Mouse (Mus musculus) midbrain, embryonic 16.5 days (tissue): ENCODE results near the gene Sirt4. TPM values are rescaled to one million over a fixed set of nuclear protein-coding genes. Genes with fewer than 3 reads are reported as not detected.

Experiments
- ATAC-seq: fragments of 200-750 bp; cut with Nextera tagmentation; 2 replicates; pipeline ENCODE4 v1.8.0; 2017; ENCODE audit warnings: moderate TSS enrichment
- H3K27ac ChIP-seq: fragments of 300-500 bp; sonication (generic); 2 replicates; pipeline ENCODE4 v1.5.1; 2014; ENCODE audit warnings: mild to moderate bottlenecking, low read length, mixed read lengths
- H3K27me3 ChIP-seq: fragments of 300-500 bp; sonication (generic); 2 replicates; pipeline ENCODE4 v1.6.1; 2014; ENCODE audit warnings: low read depth, low read length, mixed read lengths; ENCODE audit not compliant: control insufficient read depth, insufficient read depth
- H3K36me3 ChIP-seq: fragments of 300-500 bp; sonication (generic); 2 replicates; pipeline ENCODE4 v1.6.1; 2014; ENCODE audit warnings: mild to moderate bottlenecking, low read length, moderate library complexity, mixed read lengths; ENCODE audit not compliant: control insufficient read depth, insufficient read depth
- H3K4me1 ChIP-seq: fragments of 300-500 bp; sonication (generic); 2 replicates; pipeline ENCODE4 v1.6.1; 2014; ENCODE audit warnings: mild to moderate bottlenecking, low read length, mixed read lengths; ENCODE audit not compliant: control insufficient read depth, insufficient read depth
- H3K4me2 ChIP-seq: fragments of 300-500 bp; sonication (generic); 2 replicates; pipeline ENCODE4 v1.6.1; 2014; ENCODE audit warnings: mild to moderate bottlenecking, low read length, mixed read lengths
- H3K4me3 ChIP-seq: fragments of 300-500 bp; sonication (generic); 2 replicates; pipeline ENCODE4 v1.5.1; 2014; ENCODE audit warnings: low read depth, mild to moderate bottlenecking, low read length, moderate library complexity, mixed read lengths
- H3K9ac ChIP-seq: fragments of 300-500 bp; sonication (generic); 2 replicates; pipeline ENCODE4 v1.6.1; 2014; ENCODE audit warnings: low read depth, low read length, mixed read lengths
- H3K9me3 ChIP-seq: fragments of 300-500 bp; sonication (generic); replicated peaks from 2 replicates; pipeline ENCODE4 v1.6.1; 2014; ENCODE audit warnings: mild to moderate bottlenecking, low read length, mixed read lengths; ENCODE audit not compliant: control insufficient read depth, poor library complexity, severe bottlenecking
- WGBS: fragments of 180-500 bp; shearing (Covaris S2); extraction: QIAGEN DNeasy Blood & Tissue Kit; methylation state at CpG from one replicate; pipeline ENCODE4 v1.1.7; 2014; 5-methylcytosine and 5-hydroxymethylcytosine counted together
- polyA plus RNA-seq: library from polyadenylated mRNA; unstranded; fragments of >200 nt; fragmentation: Nextera tagmentation; extraction: Ambion mirVana; gene quantifications from 2 replicates; pipeline ENCODE4 v1.2.1, GENCODE M21; 2015

Sirt4 gene
- polyA plus RNA-seq, result 32.3 and 32.7 TPM in 2 replicates

GRCm38 (mm10) chr5:115483947-115484920, at the start of gene Sirt4:
Sirt4 (minus strand) TSS chr5:115484725.
- H3K4me3 ChIP-seq, result peak within 1 kb of the TSS; percentile 49

GRCm38 (mm10) chr5:115531671-115532270, 47.2 kb upstream of the Sirt4 start:
- Histone ChIP-seq H3K9me3 (no peaks in the 10 kb centered on the region), H3K36me3 (no peaks in the 10 kb centered on the region), H3K9ac (no peak overlapping the region), H3K27ac (peak overlapping the region; percentile 9; the same call in 1 of the 2 replicates), H3K4me1 (peaks cover 10% of the 10 kb centered on the region), H3K4me2 (no peak overlapping the region), H3K4me3 (no peak overlapping the region), H3K27me3 (no peaks in the 10 kb centered on the region)
- ATAC-seq, result peak; percentile 64
- WGBS, result 52% methylated on average over 18 of the region's 18 CpGs

More at GRCm38 (mm10) chr5:115483947-115484920, at the start of gene Sirt4:
- Histone ChIP-seq H3K27me3 (no peaks in the 10 kb centered on the region), H3K4me2 (peak within 1 kb of the TSS; percentile 73), H3K27ac (peak within 1 kb of the TSS; percentile 75), H3K36me3 (no peaks in the 10 kb centered on the region), H3K4me1 (peaks cover 30% of the 10 kb centered on the region), H3K9me3 (no peaks in the 10 kb centered on the region), H3K9ac (peak within 1 kb of the TSS; percentile 61)
- peak; percentile 86 for ATAC-seq
- 6% methylated on average over 30 of the region's 30 CpGs for WGBS

DNA sequence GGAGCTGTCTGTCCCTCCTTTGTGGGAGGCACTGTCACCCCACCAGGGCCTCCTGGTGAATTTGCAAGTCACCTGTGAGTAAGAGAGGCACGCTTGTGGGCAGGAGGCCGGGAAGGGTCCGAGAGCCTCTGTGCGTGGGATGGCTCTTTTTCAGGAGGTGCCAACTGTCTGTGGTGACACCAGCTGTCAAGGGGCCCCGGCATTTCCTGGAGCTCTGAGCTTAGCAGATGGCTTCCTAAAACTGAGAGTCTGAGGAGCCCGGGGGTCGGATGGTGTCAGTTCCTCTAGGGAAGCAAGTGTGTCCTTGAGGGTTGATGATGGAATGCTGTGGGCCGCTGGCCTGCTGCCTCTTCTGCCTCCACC, 45.9 kb upstream of the Sirt4 start:
- Histone ChIP-seq H3K9me3 (no peaks in the 10 kb centered on the region), H3K4me3 (no peak overlapping the region), H3K4me1 (peaks cover 10% of the 10 kb centered on the region), H3K36me3 (no peaks in the 10 kb centered on the region), H3K9ac (no peak overlapping the region), H3K27ac (no peak overlapping the region), H3K4me2 (no peak overlapping the region), H3K27me3 (no peaks in the 10 kb centered on the region)
- 77% methylated on average over 8 of the region's 8 CpGs for WGBS
- no peak for ATAC-seq

DNA sequence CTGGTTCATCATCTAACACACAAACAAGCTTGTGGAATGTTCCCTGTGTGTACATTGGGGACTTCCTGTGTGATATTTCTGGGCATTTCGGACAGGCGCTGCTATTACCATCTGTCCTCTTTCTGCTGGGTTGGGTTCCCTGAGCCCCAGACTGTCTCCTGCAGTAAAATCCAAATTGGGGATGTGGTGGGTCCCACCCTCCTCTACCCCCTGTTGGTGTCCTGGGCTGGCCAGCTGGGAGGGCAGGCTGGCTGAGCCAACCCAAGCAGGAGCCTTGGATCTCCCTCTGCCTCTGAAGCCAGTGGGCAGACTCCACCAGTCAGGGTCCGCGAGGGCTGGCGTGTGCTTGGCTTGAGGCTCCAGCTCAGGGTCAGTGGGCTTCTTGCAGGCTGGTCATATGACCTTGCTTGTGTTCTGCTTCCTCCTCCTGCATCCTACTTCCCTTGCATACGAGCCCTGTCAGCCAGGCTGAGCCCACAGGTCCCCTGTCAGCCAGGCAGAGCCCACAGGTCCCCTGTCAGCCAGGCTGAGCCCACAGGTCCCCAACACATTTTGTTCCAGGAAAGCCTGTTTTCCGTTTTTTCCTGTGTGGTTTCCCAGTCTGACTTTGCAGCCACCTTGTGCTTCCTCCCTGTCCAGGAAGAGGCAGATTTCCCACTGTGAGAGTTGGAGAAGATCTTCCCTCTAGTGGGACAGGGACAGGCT, 45.4 kb upstream of the Sirt4 start:
- 79% methylated on average over 7 of the region's 7 CpGs for WGBS
- Histone ChIP-seq H3K4me3 (no peak overlapping the region), H3K9me3 (no peaks in the 10 kb centered on the region), H3K4me2 (no peak overlapping the region), H3K9ac (no peak overlapping the region), H3K4me1 (peaks cover 10% of the 10 kb centered on the region), H3K27ac (no peak overlapping the region), H3K27me3 (no peaks in the 10 kb centered on the region), H3K36me3 (no peaks in the 10 kb centered on the region)
- no peak for ATAC-seq

GRCm38 (mm10) chr5:115529364-115529741, 44.8 kb upstream of the Sirt4 start:
- WGBS, result 87% methylated on average over 8 of the region's 8 CpGs
- no peak overlapping the region; the same call in 1 of the 2 replicates for H3K27ac ChIP-seq
- H3K9ac ChIP-seq, result no peak overlapping the region
- H3K4me1 ChIP-seq, result peaks cover 7% of the 10 kb centered on the region
- H3K9me3 ChIP-seq, result no peaks in the 10 kb centered on the region
- H3K36me3 ChIP-seq, result no peaks in the 10 kb centered on the region
- H3K4me3 ChIP-seq, result no peak overlapping the region
- ATAC-seq, result no peak
- no peak overlapping the region for H3K4me2 ChIP-seq
- no peaks in the 10 kb centered on the region for H3K27me3 ChIP-seq

DNA sequence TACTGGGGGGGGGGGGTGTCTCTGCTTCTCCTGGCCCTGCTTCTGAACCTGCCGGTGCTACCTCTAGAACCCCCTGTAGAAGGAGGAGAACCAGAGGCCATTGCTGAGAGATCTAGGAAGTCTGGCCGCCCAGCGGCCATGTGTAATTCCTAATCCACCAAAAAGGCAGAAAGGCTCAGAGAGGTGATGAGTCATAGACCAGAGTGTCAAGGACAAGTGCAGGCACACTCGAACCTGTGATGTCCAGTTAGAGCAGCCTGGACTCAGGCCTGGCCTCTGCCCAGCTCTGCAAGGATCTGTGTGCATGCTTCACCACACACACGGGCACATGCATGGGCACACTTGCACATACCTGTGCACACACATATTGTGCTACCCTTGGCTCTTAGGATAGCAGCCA, 43.6 kb upstream of the Sirt4 start:
- Histone ChIP-seq H3K27me3 (no peaks in the 10 kb centered on the region), H3K9ac (no peak overlapping the region), H3K9me3 (no peaks in the 10 kb centered on the region), H3K4me3 (no peak overlapping the region), H3K4me2 (no peak overlapping the region), H3K36me3 (no peaks in the 10 kb centered on the region), H3K27ac (no peak overlapping the region), H3K4me1 (peaks cover 11% of the 10 kb centered on the region)
- 91% methylated on average over 5 of the region's 5 CpGs for WGBS
- no peak for ATAC-seq

DNA sequence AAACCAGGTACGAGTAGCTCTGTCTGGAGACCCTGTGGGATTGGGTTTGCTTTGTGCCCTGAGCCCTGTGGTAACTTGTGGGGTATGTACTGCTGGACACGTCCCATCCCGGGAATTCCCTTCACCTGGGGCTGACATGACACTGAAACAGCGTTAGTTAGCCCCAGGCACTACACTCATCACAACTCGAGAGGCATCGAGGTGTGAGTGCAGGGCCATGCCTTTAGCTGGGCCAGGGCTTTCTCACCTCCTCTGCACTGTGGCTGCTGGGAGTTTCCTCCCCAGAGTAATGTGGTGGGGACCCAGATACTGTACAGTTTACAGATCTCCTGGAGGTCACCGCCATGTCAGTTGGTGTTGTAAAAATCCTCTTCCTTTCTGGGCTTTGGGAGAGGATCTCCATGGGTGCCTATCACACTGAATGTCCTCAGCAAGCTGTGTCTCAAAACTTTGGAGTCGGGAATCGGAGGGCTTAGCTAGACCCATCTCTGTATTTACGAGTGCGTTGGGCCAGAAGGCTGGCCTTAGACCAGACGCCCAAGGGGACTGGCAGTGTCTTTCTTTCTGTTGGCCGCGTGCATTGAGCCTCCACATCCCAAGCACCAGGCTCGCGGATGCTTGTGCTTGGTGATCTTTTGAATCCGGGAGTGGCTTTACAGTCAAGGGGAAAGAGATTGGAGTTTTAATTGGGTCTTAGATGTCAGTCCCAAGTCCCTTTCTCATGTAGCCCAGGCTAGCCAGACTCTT, 42.1 kb upstream of the Sirt4 start:
- H3K9ac ChIP-seq, result no peak overlapping the region
- H3K9me3 ChIP-seq, result no peaks in the 10 kb centered on the region
- H3K4me3 ChIP-seq, result no peak overlapping the region
- no peak overlapping the region for H3K4me2 ChIP-seq
- no peak for ATAC-seq
- 86% methylated on average over 17 of the region's 17 CpGs for WGBS
- H3K36me3 ChIP-seq, result no peaks in the 10 kb centered on the region
- H3K4me1 ChIP-seq, result peaks cover 11% of the 10 kb centered on the region
- H3K27ac ChIP-seq, result no peak overlapping the region
- H3K27me3 ChIP-seq, result no peaks in the 10 kb centered on the region

DNA sequence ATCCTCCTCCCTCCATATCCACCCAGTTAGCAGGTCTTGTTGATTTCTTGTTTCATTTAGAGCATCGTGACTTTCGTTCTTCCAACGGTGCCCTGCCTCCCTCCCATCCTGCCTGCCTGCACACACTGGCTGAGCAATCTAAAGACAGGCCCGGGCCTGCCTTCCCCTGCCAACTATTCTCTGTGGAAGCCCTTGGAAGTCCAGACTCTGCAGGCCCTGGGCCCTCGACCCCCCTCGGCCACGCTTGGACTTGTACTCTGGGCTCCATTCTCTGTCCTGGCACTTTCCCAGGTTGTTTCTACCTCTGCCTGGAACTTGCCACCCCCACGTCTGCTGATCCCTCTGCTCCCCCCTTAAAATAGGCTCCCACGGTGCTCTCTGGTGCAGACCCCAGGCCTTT, 41.4 kb upstream of the Sirt4 start:
- Histone ChIP-seq H3K36me3 (no peaks in the 10 kb centered on the region), H3K27me3 (no peaks in the 10 kb centered on the region), H3K4me1 (peaks cover 5% of the 10 kb centered on the region), H3K27ac (no peak overlapping the region), H3K4me3 (no peak overlapping the region), H3K9ac (no peak overlapping the region), H3K9me3 (no peaks in the 10 kb centered on the region), H3K4me2 (no peak overlapping the region)
- ATAC-seq, result no peak
- 77% methylated on average over 9 of the region's 9 CpGs for WGBS
